Mouse (Mus musculus): Measurements from ENCODE around the gene Ptpn22.
A peak's percentile ranks its signal among the peaks of the same experiment; 100 is the strongest.

Ptpn22 gene

DNA sequence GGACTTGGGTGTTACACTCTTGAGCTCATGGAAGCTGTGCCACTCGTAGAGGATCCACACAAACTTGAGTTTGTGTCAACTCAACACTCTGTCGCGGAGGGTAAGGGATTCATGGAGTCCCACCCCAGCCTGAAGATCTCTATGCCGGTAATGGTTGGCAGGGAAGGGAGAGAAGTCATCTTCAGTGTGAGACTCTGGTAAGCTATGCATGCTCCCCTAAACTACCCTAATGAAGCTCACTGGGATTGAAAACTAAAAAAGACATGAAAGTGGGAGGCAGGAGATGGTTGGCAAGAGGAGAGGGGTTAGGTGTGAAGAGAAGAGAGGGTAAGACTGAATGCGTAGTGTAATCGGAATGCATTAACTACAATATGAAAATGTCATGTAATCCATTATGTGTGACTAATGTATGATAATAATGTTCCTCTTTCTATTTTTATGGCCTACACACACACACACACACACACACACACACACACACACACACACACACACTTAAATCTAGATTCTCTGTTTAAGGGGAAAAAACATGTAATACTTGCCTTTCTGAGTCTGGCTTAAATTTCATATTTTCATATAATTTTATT, 1.5 kb upstream of the Ptpn22 start:
- ATAC-seq (ENCODE audit: low TSS enrichment), result no peak

GRCm38 (mm10) chr3:103859851-103860391, 326 bp downstream of the Ptpn22 start:
- no peak for ATAC-seq (ENCODE audit: low TSS enrichment)

- no peak for ATAC-seq (ENCODE audit: low TSS enrichment)
These were observed 3.2 kb downstream of the Ptpn22 start for GRCm38 (mm10) chr3:103862721-103863220.

- ATAC-seq (ENCODE audit: low TSS enrichment), result no peak
These were observed 4.6 kb downstream of the Ptpn22 start for GRCm38 (mm10) chr3:103864200-103864599.

- ATAC-seq (ENCODE audit: low TSS enrichment), result no peak
These were observed 7.9 kb downstream of the Ptpn22 start for GRCm38 (mm10) chr3:103867424-103867971.

- no peak for ATAC-seq (ENCODE audit: low TSS enrichment)
These were observed 8.4 kb downstream of the Ptpn22 start for GRCm38 (mm10) chr3:103868008-103868407.

- no peak for ATAC-seq (ENCODE audit: low TSS enrichment)
These were observed 13.1 kb downstream of the Ptpn22 start for GRCm38 (mm10) chr3:103872663-103873098.

DNA sequence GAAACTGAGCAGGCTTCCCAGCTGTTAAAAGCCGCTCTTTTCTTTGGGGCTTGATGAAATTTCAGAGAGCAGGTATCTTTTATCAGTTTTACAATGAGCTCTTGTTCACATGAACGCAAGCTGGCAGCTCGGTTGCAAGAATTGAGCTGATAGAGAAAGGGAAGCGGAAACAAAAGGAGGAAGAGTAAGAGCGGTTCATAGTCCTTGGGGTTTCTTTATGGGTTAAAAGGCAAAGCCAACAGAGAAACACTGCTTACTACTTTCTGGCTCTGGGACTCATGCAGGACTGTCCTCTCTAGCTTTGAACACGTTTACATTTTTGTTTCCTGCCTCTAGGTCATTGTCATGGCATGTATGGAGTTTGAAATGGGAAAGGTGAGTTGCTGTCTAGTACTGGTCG, 14.7 kb downstream of the Ptpn22 start:
- no peak for ATAC-seq (ENCODE audit: low TSS enrichment)

DNA sequence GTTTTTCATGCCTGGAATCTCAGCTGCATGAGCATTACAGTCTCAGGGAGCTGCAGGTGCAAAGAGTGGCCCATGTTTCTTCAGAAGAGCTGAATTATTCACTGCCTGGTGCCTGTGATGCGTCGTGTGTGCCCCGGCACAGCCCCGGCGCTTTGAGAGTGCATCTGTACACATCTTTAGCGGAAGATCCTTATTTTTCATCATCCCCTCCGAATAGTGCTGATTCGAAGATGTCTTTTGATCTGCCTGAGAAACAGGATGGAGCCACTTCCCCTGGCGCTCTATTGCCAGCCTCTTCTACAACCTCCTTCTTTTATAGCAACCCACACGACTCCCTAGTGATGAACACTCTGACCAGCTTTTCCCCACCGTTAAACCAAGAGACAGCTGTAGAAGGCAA, 26.4 kb downstream of the Ptpn22 start:
- peak; percentile 44; the same call in 1 of the 2 replicates for ATAC-seq (ENCODE audit: low TSS enrichment)

DNA sequence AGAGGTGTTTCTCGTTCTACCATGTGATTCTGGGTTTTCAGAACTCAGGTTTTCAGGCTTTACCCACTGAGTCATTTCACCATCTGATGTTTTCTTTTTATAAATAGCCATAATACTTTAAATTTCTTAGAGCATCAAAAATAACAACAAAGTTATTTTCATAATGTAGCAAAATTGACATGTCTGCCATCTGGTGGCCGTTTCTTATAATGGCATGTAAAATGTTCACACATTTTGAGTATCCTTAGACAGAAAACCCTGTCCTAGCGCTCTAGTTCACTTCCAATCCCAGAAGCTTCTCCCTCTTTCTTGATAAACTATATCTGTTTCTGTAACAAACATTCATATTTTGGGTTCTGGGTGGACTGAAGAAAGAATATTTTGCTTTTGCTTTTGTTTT, 28.0 kb downstream of the Ptpn22 start:
- no peak; the same call in 1 of the 2 replicates for ATAC-seq (ENCODE audit: low TSS enrichment)

- no peak for ATAC-seq (ENCODE audit: low TSS enrichment)
These were observed 33.8 kb downstream of the Ptpn22 start for GRCm38 (mm10) chr3:103893374-103893773.

- ATAC-seq (ENCODE audit: low TSS enrichment), result no peak
These were observed 45.1 kb downstream of the Ptpn22 start for GRCm38 (mm10) chr3:103904705-103905104.

GRCm38 (mm10) chr3:103907335-103908030, 47.9 kb downstream of the Ptpn22 start:
- ATAC-seq (ENCODE audit: low TSS enrichment), result no peak

GRCm38 (mm10) chr3:103908781-103909180, 49.2 kb downstream of the Ptpn22 start:
- no peak for ATAC-seq (ENCODE audit: low TSS enrichment)

GRCm38 (mm10) chr3:103913451-103913961, 53.9 kb downstream of the Ptpn22 start:
- ATAC-seq (ENCODE audit: low TSS enrichment), result peak; percentile 6; the same call in 1 of the 2 replicates

- ATAC-seq (ENCODE audit: low TSS enrichment), result peak; percentile 96
These were observed 54.5 kb downstream of the Ptpn22 start, which contains the start of gene Rsbn1 for GRCm38 (mm10) chr3:103914010-103914669. Gene Rsbn1 (plus strand): TSS chr3:103914120.

- peak; percentile 29 for ATAC-seq (ENCODE audit: low TSS enrichment)
These were observed 55.3 kb downstream of the Ptpn22 start for GRCm38 (mm10) chr3:103914732-103915508.

DNA sequence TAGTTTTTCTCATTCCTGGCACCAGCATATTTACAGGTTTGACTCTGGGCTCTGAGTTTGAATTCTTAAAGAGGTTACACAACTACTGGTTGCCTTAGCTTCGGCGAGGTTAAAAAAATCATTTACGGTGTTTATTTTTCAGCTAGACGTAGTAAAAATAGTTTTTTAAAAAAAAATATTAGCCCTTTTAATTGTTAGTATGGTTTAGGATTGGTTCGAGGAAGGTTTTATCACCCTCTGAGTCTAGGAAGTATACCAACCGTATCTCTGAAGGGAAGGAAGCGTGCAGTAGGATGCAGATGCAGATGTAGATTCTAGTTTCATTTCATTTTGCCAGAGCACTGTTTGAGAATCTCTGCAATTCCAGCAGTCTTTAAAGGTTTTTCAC, 55.9 kb downstream of the Ptpn22 start:
- ATAC-seq (ENCODE audit: low TSS enrichment), result no peak

- no peak for ATAC-seq (ENCODE audit: low TSS enrichment)
These were observed 56.7 kb downstream of the Ptpn22 start for GRCm38 (mm10) chr3:103916205-103916838.

DNA sequence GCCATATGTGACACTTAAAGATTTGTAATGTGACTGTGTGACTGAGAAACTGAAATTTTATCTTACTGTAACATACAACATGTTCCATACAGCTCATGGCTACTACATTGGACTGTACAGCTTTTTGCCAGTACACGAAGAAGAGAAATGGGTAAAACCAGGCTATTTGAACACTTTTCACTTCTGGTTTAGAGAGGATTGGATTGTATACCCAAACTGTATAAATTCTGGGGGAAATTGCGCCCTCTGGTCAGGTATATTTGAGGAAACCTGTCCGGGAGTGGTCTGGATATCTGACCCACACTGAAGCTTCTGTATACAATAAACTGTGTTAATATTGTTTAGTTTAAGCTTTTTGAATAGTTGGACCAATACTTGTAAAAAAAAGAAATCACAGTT, 57.2 kb downstream of the Ptpn22 start:
- ATAC-seq (ENCODE audit: low TSS enrichment), result no peak

- no peak for ATAC-seq (ENCODE audit: low TSS enrichment)
These were observed 60.5 kb downstream of the Ptpn22 start for GRCm38 (mm10) chr3:103920094-103920493.

All from frontal cortex, adult (tissue).